Mouse (Mus musculus): ENCODE measurements around the gene Porcn. TPM values are rescaled to one million over a fixed set of nuclear protein-coding genes. Genes with fewer than 3 reads are reported as not detected.

Gene Porcn
- polyA plus RNA-seq, 1 experiment from 2014 or later = 13.1 TPM

- H3K4me1 ChIP-seq = no peaks in the 10 kb centered on the region
- H3K9me3 ChIP-seq = no peaks in the 10 kb centered on the region
- no peak for DNase-seq (ENCODE audit: low spot score)
- H3K27me3 ChIP-seq (replicated peaks; ENCODE audit: low read depth, poor library complexity, severe bottlenecking) = no peaks in the 10 kb centered on the region
- H3K27ac ChIP-seq (replicated peaks) = no peak overlapping the region
- no peak overlapping the region for H3K4me3 ChIP-seq
- WGBS = 93% methylated on average over 5 of the region's 5 CpGs
- peaks cover 9% of the 10 kb centered on the region; the same call in 1 of the 2 replicates for H3K36me3 ChIP-seq (replicated peaks)
Measured at GRCm38 (mm10) chrX:8163076-8163475, 43.2 kb downstream of the Porcn start.

- Histone ChIP-seq H3K9me3 (peaks cover 7% of the 10 kb centered on the region; the same call in 1 of the 2 replicates), H3K4me3 (peak within 1 kb of the TSS; percentile 72), H3K27me3 (replicated peaks; ENCODE audit: low read depth, poor library complexity, severe bottlenecking) (no peaks in the 10 kb centered on the region), H3K36me3 (replicated peaks) (peaks cover 38% of the 10 kb centered on the region), H3K27ac (replicated peaks) (peak within 1 kb of the TSS; percentile 96), H3K4me1 (peaks cover 10% of the 10 kb centered on the region)
- peak; percentile 89 for DNase-seq (ENCODE audit: low spot score)
- 21% methylated on average over 65 of the region's 65 CpGs for WGBS
Measured at GRCm38 (mm10) chrX:8145153-8145991, 61.0 kb downstream of the Porcn start, which contains the start of gene Rbm3. TSS of gene Rbm3 (minus strand) at chrX:8145880.

Other genes with a start within 250 kb of the Porcn start
- 5.2 and 5.6 TPM in 2 replicates for gene Gata1, start 228.5 kb downstream of the Porcn start, polyA plus RNA-seq (2016; fragmentation: Nextera tagmentation; extraction: Ambion mirVana)
- not detected in 2 replicates for gene Glod5, start 188.0 kb downstream of the Porcn start, polyA plus RNA-seq (2016; fragmentation: Nextera tagmentation; extraction: Ambion mirVana)
- gene Suv39h1, start 131.8 kb downstream of the Porcn start, polyA plus RNA-seq (2016; fragmentation: Nextera tagmentation; extraction: Ambion mirVana) = 97.6 and 102 TPM in 2 replicates
- gene Was, start 116.0 kb downstream of the Porcn start, polyA plus RNA-seq (2016; fragmentation: Nextera tagmentation; extraction: Ambion mirVana) = 0.14 and 0.18 TPM in 2 replicates
- 19.7 and 19.8 TPM in 2 replicates for gene Wdr13, start 73.6 kb downstream of the Porcn start, polyA plus RNA-seq (2016; fragmentation: Nextera tagmentation; extraction: Ambion mirVana)
- gene Rbm3, start 60.6 kb downstream of the Porcn start, polyA plus RNA-seq (2016; fragmentation: Nextera tagmentation; extraction: Ambion mirVana) = 424 and 444 TPM in 2 replicates
- gene Tbc1d25, start 30.3 kb downstream of the Porcn start, polyA plus RNA-seq (2016; fragmentation: Nextera tagmentation; extraction: Ambion mirVana) = 10.4 and 11.8 TPM in 2 replicates
- gene Ebp, start 13.0 kb downstream of the Porcn start, polyA plus RNA-seq (2016; fragmentation: Nextera tagmentation; extraction: Ambion mirVana) = 25.8 and 35.2 TPM in 2 replicates
- gene Ftsj1, start 45.9 kb upstream of the Porcn start, polyA plus RNA-seq (2016; fragmentation: Nextera tagmentation; extraction: Ambion mirVana) = 50.5 and 52.4 TPM in 2 replicates
- 4.2 and 4.6 TPM in 2 replicates for gene Slc38a5, start 64.6 kb upstream of the Porcn start, polyA plus RNA-seq (2016; fragmentation: Nextera tagmentation; extraction: Ambion mirVana)
- not detected in 2 replicates for gene Ssxb10, start 120.9 kb upstream of the Porcn start, polyA plus RNA-seq (2016; fragmentation: Nextera tagmentation; extraction: Ambion mirVana)
- gene Ssxb9, start 160.5 kb upstream of the Porcn start, polyA plus RNA-seq (2016; fragmentation: Nextera tagmentation; extraction: Ambion mirVana) = not detected in 2 replicates
- gene Ssxb1, start 206.8 kb upstream of the Porcn start, polyA plus RNA-seq (2016; fragmentation: Nextera tagmentation; extraction: Ambion mirVana) = not detected in 2 replicates

Data from embryonic facial prominence, embryonic 10.5 days (tissue).